ENCODE assay signal across 8 mouse cellular contexts in genomic region chr7:16119569-16120261, GRCm38 (mm10). TPM values are rescaled to one million over a fixed set of nuclear protein-coding genes. Genes with fewer than 3 reads are reported as not detected.
DNase-seq lines count a peak whose midpoint lies in the region; ATAC-seq lines count a peak whose summit lies in the region.

TSS of gene Kptn (plus strand) at chr7:16119895.

- peak within 1 kb of the TSS; percentile 91 for H3K27ac ChIP-seq in hindbrain, embryonic 12.5 days

- no peaks in the 10 kb centered on the region for H3K27me3 ChIP-seq in hindbrain, embryonic 12.5 days

- H3K4me3 ChIP-seq in hindbrain, embryonic 12.5 days: peak within 1 kb of the TSS; percentile 72

- peak within 1 kb of the TSS; percentile 54 for H3K4me2 ChIP-seq in hindbrain, embryonic 12.5 days (replicated peaks)

- 2% methylated on average over 33 of the region's 33 CpGs for WGBS in hindbrain, embryonic 12.5 days

- peaks cover 30% of the 10 kb centered on the region for H3K36me3 ChIP-seq in hindbrain, embryonic 12.5 days

- no peaks in the 10 kb centered on the region for H3K9me3 ChIP-seq in hindbrain, embryonic 12.5 days (replicated peaks)

- peak; percentile 95 for DNase-seq in NIH3T3 (ENCODE audit: low read depth)
- peak; percentile 96 to 98 for DNase-seq in cerebellum, postnatal 10 days
- peak; percentile 84 to 90 for DNase-seq in frontal cortex, postnatal 10 days (ENCODE audit: low spot score in 2 of 2)
- DNase-seq in layer of hippocampus, postnatal 14 days (ENCODE audit: low spot score in 2 of 2): peak; percentile 94 to 97
- peak; percentile 91 for DNase-seq in lung, postnatal 14 days
- DNase-seq in retina, adult 2 months (ENCODE audit: low read depth, low spot score): peak; percentile 92
- peak; percentile 84 to 87 for DNase-seq in thymus, postnatal 36 days

- peak; percentile 90 for ATAC-seq in hindbrain, embryonic 12.5 days (ENCODE audit: low FRiP score)

- peaks cover 13% of the 10 kb centered on the region for H3K4me1 ChIP-seq in hindbrain, embryonic 12.5 days

- H3K9ac ChIP-seq in hindbrain, embryonic 12.5 days: peak within 1 kb of the TSS; percentile 77

RNA-seq across cellular contexts. Expression of gene Kptn, which starts in this region (rescaled TPM):
- polyA plus RNA-seq in hindbrain, embryonic 12.5 days (2016; fragmentation: Nextera tagmentation; extraction: Ambion mirVana): 30.9 and 31.5 TPM in 2 replicates
- total RNA-seq in layer of hippocampus, postnatal 14 days (2021): 10 to 100 TPM; 30.3 to 38.6 TPM

Comparison
In these comparisons a context has a peak if more than half of its experiments do, and no peak if none do; other contexts are left out.
1. Peak in every context shown above with its lines: DNase-seq, ATAC-seq, H3K4me3 ChIP-seq and H3K27ac ChIP-seq.